Mouse (Mus musculus) thymus, adult 2 months (tissue): ENCODE data around the gene Tbc1d10c. TPM values are rescaled to one million over a fixed set of nuclear protein-coding genes. Genes with fewer than 3 reads are reported as not detected.

ENCODE experiments used
- DNase-seq: peaks from one replicate; pipeline ENCODE4 v3.0.0; 2021
- H3K27ac ChIP-seq: fragments of 200-500 bp; 2 replicates; pipeline ENCODE4 v1.5.1; 2012; ENCODE audit warnings: low read length, control low read depth; ENCODE audit not compliant: control insufficient read depth, insufficient read depth
- H3K27me3 ChIP-seq: fragments of 200-500 bp; 2 replicates; pipeline ENCODE4 v1.6.1; 2012; ENCODE audit warnings: mild to moderate bottlenecking, low read length, moderate library complexity, mixed read lengths; ENCODE audit not compliant: control insufficient read depth, insufficient read depth
- H3K36me3 ChIP-seq: fragments of 200-500 bp; 2 replicates; pipeline ENCODE4 v1.6.1; 2012; ENCODE audit warnings: mild to moderate bottlenecking, low read length, moderate library complexity; ENCODE audit not compliant: control insufficient read depth, insufficient read depth
- H3K4me1 ChIP-seq: fragments of 200-500 bp; replicated peaks from 2 replicates; pipeline ENCODE4 v1.6.1; 2012; ENCODE audit warnings: low read length; ENCODE audit not compliant: control insufficient read depth, insufficient read depth
- H3K4me3 ChIP-seq: fragments of 200-500 bp; 2 replicates; pipeline ENCODE4 v1.5.1; 2012; ENCODE audit warnings: mild to moderate bottlenecking, low read length, control low read depth, moderate library complexity; ENCODE audit not compliant: control insufficient read depth, insufficient read depth
- CTCF ChIP-seq: fragments of 200-500 bp; IDR thresholded peaks from 2 replicates; pipeline ENCODE4 v1.5.1; 2012; ENCODE audit warnings: mild to moderate bottlenecking, control low read depth, low read length, moderate library complexity, borderline replicate concordance; ENCODE audit not compliant: control insufficient read depth, poor library complexity, insufficient read depth; ENCODE audit errors: extremely low read depth
- POLR2A ChIP-seq: fragments of 200-500 bp; IDR thresholded peaks from 2 replicates; pipeline ENCODE4 v1.6.1; 2012; ENCODE audit warnings: mild to moderate bottlenecking, low read length, control low read depth, moderate library complexity; ENCODE audit not compliant: control insufficient read depth, poor library complexity, insufficient read depth; ENCODE audit errors: extremely low read depth
- WGBS: fragments of 180-500 bp; shearing (Covaris S2); methylation state at CpG from one replicate; pipeline ENCODE4 v1.1.7; 2018; 5-methylcytosine and 5-hydroxymethylcytosine counted together
- polyA plus RNA-seq: library from polyadenylated mRNA; depleted of rRNA; stranded (reverse); fragments of >200 nt; gene quantifications from 2 replicates; pipeline ENCODE4 v1.2.3, GENCODE M21; 2012

The Tbc1d10c gene
- polyA plus RNA-seq, 1 experiment = 718 TPM

- H3K4me3 ChIP-seq = no peak overlapping the region
- no peak for TF ChIP-seq POLR2A
- no peak for TF ChIP-seq CTCF
- H3K27me3 ChIP-seq = no peaks in the 10 kb centered on the region
- WGBS = 84% methylated on average over 8 of the region's 8 CpGs
- H3K36me3 ChIP-seq = no peaks in the 10 kb centered on the region
- no peak for DNase-seq
- no peak overlapping the region for H3K27ac ChIP-seq
- peaks cover 27% of the 10 kb centered on the region for H3K4me1 ChIP-seq
Observed at GRCm38 (mm10) chr19:4230415-4230814, 39.3 kb upstream of the Tbc1d10c start.

GRCm38 (mm10) chr19:4229451-4230076 is 38.5 kb upstream of the Tbc1d10c start:
- 96% methylated on average over 9 of the region's 9 CpGs for WGBS
- Histone ChIP-seq H3K4me3 (no peak overlapping the region), H3K27ac (no peak overlapping the region), H3K36me3 (no peaks in the 10 kb centered on the region), H3K4me1 (peaks cover 27% of the 10 kb centered on the region), H3K27me3 (no peaks in the 10 kb centered on the region)
- no peak for TF ChIP-seq CTCF
- TF ChIP-seq POLR2A = no peak
- no peak for DNase-seq

- DNase-seq = no peak
- Histone ChIP-seq H3K4me3 (no peak overlapping the region), H3K4me1 (peaks cover 27% of the 10 kb centered on the region), H3K27ac (no peak overlapping the region), H3K27me3 (no peaks in the 10 kb centered on the region), H3K36me3 (no peaks in the 10 kb centered on the region)
- no peak for TF ChIP-seq POLR2A
- TF ChIP-seq CTCF = no peak
- whole genome bisulfite sequencing = 93% methylated on average over 4 of the region's 4 CpGs
Observed at GRCm38 (mm10) chr19:4228891-4229290, 37.8 kb upstream of the Tbc1d10c start.

- Histone ChIP-seq H3K27me3 (no peaks in the 10 kb centered on the region), H3K36me3 (no peaks in the 10 kb centered on the region), H3K4me1 (peaks cover 27% of the 10 kb centered on the region), H3K4me3 (no peak overlapping the region), H3K27ac (peak overlapping the region; percentile 8; the same call in 1 of the 2 replicates)
- WGBS = 12% methylated on average over 8 of the region's 8 CpGs
- peak; percentile 74 for DNase-seq
- no peak for TF ChIP-seq POLR2A
- no peak for TF ChIP-seq CTCF
Observed at GRCm38 (mm10) chr19:4227894-4228678, 37.0 kb upstream of the Tbc1d10c start.

- no peak for DNase-seq
- 40% methylated on average over 5 of the region's 5 CpGs for WGBS
Observed at GRCm38 (mm10) chr19:4227446-4227845, 36.4 kb upstream of the Tbc1d10c start.

GRCm38 (mm10) chr19:4226779-4227178 is 35.7 kb upstream of the Tbc1d10c start:
- H3K27me3 ChIP-seq = no peaks in the 10 kb centered on the region
- TF ChIP-seq CTCF (no peak), POLR2A (no peak)
- peaks cover 30% of the 10 kb centered on the region for H3K4me1 ChIP-seq
- no peaks in the 10 kb centered on the region for H3K36me3 ChIP-seq
- 44% methylated on average over 7 of the region's 7 CpGs for WGBS
- H3K4me3 ChIP-seq = no peak overlapping the region
- no peak for DNase-seq
- H3K27ac ChIP-seq = no peak overlapping the region

More at GRCm38 (mm10) chr19:4227446-4227845, 36.4 kb upstream of the Tbc1d10c start:
- peaks cover 27% of the 10 kb centered on the region for H3K4me1 ChIP-seq
- TF ChIP-seq POLR2A = no peak
- no peak for TF ChIP-seq CTCF
- no peak overlapping the region for H3K4me3 ChIP-seq
- no peaks in the 10 kb centered on the region for H3K27me3 ChIP-seq
- H3K27ac ChIP-seq = peak overlapping the region; percentile 8; the same call in 1 of the 2 replicates
- no peaks in the 10 kb centered on the region for H3K36me3 ChIP-seq
